Mouse (Mus musculus) adrenal gland, postnatal 4 days (tissue): ENCODE data around the gene Ttll7. TPM values are rescaled to one million over a fixed set of nuclear protein-coding genes. Genes with fewer than 3 reads are reported as not detected.

Experiments
- DNase-seq, 2 experiments: peaks; one replicate each; pipeline ENCODE4 v3.0.0; 2021 to 2022; ENCODE audit warnings: low spot score in 2 of 2, mixed read lengths in 2 of 2
- total RNA-seq, 2 experiments: library from RNA; stranded (reverse); gene quantifications; 2 replicates each; pipeline ENCODE4 v1.2.3; 2021

Gene Ttll7
- total RNA-seq, 2 experiments from 2014 or later = 4.5 to 5.0 TPM

DNA sequence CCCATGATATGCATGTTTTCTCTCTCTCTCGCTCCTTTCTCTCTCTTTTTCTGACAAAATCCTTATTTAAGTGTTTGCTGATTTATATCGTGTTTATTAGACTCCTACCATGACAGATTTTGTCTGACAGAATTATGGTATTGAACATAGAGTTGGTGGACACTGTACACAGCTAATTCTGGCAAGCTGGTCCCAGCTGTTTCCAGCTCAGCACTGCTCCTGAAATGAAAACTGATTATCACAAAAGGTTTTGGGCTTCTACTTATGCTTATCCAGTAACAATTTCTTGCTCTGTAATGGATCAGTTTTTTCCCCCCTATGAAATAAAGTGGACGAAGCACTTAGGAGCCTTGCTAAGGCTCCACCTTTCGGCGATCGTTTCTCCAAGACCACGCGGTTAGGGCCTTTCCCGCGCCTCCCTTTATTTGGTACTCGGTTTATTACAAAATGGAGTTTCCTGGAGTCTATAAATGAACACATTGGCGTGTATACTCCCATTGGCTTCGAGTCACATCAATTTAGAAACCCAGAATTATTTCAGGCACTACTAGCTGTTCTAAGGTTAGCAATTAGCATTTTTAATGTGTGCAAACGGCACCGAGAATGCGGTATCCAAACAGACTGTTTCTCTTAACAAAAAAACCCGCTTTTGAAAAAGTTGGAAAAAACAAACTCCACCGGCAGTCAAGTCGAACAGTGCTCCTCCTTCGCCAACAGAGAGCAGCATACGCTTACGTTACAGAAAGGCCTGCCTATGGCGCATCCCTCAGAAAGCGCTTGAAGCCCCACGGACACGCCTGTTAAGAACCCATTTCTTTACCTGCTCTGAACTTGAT, 141.9 kb downstream of the Ttll7 start:
- no peak for DNase-seq

DNA sequence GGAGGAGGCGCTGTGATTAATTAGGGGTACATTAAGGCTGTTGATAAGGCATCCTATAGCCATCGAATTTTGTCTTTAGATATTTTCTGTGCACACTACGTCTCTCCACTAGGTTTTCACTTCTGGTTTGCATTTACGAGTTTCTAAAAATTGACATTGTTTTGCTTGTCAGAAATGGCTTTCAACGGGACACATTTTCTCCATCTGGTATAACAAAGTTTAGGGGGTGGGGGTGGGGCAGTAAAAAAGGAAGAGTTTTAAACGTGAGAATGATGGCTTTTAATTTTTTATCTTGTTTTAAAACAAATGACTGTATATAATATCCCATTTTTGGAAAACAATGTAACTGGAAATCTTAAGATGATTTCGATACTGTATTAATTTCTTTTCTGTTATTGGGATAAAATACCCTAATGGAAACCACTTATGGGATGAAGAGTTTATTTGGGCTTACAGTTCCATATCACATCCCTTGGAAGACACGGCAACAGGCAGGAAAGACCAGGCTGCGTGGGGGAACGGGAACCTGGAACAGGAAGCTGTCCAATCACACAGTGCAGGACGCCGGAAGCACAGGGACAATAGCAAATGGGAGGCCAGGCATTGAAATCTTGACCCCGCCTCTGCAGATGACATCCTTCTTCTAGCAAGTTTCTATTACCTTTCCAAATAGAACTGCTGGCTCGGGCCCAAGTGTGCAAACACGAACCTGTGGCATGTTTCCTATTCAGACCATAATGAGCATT, 142.7 kb downstream of the Ttll7 start:
- DNase-seq = no peak

DNA sequence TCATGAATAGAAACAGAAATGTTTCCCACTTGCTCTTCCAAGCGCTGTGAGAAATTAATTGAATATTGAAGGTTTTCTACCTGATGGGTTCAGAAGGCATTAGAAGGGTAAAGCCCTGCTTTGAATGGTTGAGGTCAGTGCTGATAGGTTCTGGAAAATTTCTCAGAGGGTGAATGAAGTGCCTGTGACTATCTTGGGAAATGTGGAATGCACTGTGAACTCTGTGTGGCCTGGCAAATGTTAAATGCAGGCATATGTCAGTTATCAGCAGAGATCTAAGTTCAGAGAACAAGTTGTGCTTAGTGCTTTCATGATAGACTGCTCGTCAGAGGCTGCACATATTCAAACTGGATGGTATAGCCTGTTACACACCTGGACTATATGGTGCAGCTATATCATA, 147.0 kb downstream of the Ttll7 start:
- DNase-seq = no peak

DNA sequence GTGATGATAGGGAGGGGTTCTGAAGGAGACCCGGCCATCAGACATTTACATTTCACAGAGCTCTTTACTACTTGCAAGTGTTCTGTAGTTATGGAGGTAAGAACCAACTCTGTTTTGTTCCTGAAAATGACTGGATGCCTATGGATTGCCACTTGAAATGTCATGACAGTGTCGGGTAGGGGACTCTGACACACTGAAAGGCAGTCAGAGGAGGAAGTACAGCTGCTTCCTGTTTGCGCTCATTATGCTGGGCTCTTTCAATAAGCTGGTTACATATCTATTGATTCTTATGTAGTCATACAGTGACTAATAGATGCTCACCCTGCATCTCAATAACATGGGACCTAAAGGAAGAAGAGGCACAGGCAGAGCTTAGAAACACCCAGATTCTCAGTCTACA, 148.8 kb downstream of the Ttll7 start:
- DNase-seq = no peak

DNA sequence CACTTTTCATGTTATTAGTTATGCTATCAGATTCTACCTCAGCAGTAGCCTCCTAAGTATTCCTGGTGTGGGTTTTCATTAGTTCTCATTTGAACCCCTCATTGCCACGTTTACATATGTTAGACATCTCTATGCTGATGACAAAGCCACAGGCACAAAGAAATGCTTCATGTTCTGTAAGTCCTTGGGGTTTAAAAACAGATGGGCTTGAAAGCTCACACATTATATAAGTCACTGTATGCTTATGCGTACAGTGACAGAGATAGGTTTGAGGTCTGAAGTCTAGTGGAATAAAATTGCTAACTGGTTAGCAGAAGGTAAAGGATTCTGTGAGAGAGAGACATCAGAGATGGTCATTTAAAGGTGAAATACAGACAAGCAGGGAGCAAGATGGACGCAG, 149.4 kb downstream of the Ttll7 start:
- no peak for DNase-seq

DNA sequence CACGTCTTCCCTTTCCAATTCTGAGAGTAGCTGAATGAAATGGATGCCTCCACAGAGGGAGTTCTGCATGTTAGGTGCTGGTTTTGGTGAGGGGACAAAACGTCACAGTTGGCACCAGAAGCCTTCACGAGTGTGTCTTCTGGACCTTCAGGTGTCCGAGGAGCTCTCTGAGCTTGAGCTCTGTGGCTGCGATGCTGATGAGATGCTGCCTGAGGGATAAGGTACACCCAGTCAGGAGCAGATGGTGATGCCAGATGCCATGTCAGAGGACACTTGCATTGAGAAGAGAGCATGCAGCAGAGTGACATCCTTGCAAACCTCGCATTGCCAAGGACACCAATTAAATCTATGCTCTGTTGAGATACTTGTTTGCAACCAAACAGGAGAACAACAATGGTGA, 164.3 kb downstream of the Ttll7 start:
- no peak for DNase-seq

DNA sequence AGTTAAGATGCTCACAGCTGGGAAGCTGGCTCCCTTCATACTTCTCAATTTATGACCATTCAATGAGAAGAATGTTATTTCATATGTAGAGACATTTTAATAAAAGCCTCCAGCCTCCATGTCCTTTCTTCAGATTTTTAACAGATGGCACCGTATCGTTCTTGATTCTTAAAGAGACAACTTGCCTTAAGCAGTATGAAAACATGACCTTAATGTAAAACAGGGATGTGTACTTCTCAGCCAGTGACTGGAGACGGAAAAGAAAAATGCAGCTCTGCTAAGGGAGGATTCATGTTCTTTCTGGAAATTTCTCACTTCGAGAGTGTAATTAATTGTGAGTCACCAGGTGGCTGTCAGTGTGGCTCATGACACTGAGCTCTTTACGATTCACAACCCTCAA, 167.3 kb downstream of the Ttll7 start:
- no peak for DNase-seq

DNA sequence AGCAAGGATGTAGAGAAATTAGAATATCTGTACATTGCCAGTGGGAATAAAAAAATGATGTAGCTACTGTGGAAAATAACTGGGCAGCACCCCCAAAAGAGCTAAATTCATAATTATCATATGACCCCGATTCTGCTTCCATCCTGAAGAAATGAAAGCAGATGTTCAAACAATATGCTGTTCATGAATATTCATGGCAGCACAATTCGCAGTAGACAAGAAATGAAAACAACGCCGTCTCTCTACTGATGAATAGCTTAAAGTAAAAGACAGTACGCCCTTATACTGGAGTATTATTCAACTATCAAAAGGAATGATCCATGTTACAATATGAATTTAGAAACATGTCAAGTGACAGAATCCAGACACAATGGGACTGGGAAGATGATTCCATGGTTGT, 174.1 kb downstream of the Ttll7 start:
- no peak for DNase-seq

DNA sequence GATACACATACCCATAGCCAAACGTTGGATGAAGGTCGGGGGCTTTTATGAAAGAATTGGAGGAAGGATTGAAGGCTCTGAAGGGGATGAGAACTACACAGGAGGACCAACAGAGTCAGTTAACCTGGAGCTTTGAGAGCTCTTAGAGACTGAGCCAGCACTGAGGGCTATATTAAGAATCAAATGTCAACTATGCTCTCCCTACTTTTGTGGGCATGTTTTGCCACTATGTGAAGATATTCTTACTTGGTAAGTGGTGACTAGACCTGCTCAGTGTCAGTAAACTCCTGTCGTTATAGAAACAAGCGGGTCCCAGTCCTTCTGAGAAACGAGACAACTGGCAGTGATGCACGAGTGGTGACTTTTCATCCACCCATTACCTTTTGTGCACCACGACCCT, 176.2 kb downstream of the Ttll7 start:
- DNase-seq = no peak

DNA sequence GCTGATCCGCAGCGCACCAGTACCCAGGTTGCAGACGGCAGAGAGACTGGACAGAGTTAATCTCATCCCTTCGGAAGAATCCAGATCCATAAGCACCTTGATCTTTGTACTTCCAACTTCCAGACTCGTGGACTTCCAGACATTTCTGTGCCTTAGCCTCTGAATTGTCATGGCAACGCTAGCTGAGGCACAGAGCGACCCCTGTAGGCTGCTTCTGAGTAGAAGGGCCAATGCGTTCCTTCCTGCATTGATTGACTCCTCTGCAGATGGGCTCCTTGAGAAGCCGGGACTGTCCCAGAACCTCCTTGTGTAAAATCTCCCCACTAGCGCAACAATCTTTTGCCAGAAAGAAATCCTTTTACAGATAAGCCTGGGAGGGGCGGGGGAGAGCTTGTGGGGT, 177.6 kb downstream of the Ttll7 start:
- no peak for DNase-seq

DNA sequence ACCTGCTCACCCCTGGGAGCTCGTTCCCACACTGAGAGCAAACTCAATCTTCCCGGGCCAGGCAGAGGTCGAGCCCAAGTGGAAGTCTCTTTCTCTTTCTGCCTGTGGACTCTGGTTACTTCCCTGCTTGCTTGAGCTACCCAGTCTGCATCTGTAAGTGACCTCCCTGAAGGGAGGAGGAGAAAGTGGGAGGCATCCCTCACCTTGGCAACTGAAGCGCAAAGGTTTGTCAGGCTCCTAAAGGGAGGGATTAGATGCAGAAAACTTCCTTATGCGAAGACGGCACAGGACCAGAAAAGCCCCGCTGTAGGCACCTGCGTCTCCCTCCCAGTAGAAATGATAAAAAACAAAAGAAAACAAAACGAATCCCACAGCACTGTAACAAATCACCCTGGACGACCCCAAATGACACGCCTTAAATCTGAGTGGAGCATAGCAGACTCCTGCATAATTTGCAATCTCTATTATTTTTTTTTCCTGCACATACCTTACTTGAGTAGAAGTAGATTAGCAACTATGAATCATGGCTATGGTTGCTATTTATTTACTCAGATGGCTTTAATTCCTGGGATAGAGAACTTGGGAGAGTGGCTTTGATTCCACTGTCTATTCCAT, 178.2 kb downstream of the Ttll7 start:
- no peak for DNase-seq

Other genes starting within 250 kb of the Ttll7 start
- under 1 TPM in 1 of 2 experiments, not detected in 1; 0.54 TPM for gene Dnase2b, start 236.8 kb upstream of the Ttll7 start, total RNA-seq
- gene 4930503B20Rik, start 201.1 kb upstream of the Ttll7 start, total RNA-seq = not detected
- gene Samd13, start 166.8 kb upstream of the Ttll7 start, total RNA-seq = 1 to 10 TPM; 1.5 TPM
- gene Prkacb, start 39.4 kb upstream of the Ttll7 start, total RNA-seq = 100 to 1,000 TPM; 119 to 131 TPM